Mouse (Mus musculus): ENCODE measurements around the gene Jak3.
"Not testable (repeated sequence)": the region's sequence is repeated elsewhere in the genome, so short reads cannot be mapped to it uniquely, and the experiment has no call there.

Gene Jak3

DNA sequence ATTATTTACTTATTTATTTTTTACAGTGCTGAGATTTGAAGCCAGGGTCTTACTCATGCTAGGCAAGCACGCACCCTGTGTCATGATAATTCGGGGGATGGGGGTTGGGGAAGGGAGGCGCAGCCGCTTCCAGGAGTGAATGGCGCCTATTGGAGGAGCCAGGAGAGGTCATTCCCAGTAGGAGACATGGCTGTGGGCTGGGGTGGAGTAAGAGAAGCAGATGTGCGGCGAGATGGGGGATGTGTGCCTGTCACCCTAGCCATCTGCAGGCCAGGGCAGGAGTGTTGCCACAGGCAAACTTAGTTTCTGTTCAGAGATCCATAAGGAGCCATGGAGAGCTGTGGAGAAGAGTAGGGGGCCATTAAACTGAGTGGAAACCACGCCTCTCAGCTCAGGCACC lies 11.5 kb downstream of the Jak3 start:
- DNase-seq = no peak

DNA sequence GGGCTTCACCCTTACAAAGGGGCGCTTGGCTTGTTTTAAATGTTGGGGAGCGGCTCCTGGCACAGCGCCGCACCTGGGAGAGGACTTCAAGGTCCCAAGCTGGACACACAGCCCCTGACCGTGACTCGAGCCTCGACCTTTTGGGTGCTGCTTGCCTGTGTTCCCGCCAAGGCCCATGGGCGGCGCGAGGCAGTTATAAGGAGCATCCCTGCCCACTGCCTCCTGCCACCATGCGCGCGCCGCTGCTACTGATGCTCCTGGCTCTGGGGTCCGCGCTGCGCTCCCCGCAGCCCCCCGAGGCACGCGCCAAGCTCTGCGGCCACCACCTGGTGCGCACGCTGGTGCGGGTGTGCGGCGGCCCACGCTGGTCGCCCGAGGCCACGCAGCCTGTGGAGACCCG lies 12.9 kb downstream of the Jak3 start, which contains the start of gene Insl3:
TSS of gene Insl3 (plus strand) at position 187 of the 400 bp plus-strand sequence.
- DNase-seq = no peak

DNA sequence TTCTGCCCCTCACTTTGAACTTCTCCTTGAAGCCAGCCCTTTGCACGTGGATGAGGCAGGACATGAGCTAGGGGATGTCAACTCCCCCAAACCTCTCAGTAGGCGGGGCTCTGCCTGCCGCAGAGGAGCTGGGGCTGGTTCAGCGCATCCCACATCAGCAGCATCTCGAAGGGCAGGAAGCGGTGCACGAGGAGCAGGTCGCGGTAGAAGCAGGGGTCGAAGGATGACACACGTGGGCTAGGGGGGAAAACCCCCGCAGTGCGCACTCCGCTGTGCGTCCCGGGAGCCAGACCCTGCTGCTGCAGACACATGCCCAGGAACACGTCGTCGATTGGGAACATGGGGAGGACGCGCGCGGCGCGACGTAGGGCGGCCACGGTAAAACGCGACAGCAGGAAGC lies 16.4 kb downstream of the Jak3 start:
- DNase-seq = no peak

DNA sequence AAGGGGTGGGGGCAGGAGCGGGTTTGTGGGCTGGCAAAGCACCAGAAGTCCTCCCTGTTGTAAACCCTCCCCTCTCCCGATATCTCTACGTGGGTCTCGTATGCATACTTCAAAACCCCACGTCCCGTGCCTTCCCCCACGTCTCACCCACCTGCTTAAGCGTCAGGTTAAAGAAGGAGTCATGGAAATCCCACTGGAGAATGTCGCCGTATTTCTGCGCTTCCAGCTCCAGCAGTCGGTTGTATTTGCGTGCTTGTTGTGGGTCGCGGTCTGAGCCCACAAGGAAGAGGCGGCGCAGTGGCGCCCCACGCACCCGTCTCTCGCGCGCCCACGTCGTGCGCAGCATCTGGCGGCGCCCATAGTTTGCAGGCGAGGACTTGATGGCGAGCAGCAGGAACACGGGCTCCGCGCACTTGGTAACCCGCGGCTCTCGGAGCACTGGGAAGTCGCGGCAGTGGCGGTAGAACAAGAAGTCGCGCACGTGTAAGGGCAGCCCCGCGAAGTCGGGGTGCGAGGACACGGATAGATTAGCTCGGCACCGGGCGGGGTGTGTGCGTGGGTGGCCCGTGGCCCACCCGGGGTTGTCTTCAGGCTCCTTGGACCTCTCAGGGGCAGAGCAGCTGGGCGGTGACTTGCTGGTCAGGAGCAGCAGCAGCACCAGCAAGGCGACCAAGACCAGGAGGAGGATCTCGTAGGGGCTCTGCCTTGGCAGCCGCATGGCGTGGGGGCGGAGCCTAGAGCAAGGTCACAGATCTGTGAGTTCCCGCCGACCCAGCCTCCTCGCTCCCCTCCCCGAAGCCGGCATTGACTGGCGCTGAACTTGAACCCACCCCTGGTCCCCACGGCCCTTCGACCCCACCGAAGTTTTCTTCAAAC lies 17.3 kb downstream of the Jak3 start:
- DNase-seq = no peak

DNA sequence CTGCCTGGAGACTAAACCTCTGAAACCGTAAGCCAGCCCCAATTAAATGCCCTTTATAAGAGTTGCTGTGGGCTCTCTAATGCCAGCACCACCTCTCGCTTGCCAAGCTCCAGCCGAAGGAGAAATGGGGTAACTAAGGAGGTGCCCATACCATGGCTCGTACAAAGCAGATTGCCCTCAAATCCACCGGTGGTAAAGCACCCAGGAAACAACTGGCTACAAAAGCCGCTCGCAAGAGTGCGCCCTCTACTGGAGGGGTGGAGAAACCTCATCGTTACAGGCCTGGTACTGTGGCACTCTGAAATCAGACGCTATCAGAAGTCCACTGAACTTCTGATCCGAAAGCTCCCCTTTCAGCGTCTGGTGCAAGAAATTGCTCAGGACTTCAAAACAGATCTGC lies 19.4 kb downstream of the Jak3 start:
- not testable (repeated sequence) for DNase-seq

DNA sequence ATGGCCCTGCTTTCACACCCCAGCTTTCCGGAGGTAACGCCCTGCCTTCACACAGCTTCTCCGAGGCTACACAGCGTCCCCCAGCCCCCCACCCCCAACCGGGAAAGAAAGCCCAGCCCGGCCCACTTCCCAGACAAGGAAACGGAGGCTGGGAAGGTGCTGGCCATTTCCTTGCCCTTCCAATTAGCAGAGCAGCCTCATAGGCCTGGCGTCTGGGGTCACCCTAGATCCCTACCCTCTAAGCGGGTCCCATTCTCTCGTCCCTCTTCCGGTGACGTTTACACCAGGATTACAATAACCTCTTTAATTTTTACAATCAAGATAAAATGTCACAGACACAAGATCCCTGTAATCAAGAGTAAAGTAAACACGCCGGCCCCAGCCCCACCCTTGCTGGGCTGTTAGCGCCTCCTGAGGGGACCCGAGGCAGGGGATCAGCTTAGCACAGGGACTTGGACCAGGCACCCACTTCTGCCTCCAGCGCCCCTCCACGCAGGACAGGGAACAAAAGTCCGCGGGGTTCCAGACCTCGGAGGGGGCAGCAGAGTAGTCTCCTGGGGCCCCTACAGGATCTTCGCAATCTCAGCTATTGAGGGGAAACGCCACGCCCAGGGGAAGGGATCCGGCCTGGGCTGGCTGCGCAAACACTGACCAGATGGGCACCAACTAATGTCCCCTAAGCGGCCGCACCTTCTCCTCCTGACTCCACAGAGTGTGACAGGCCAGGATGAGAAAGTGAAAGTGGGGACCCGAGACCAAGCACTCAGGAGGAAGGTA lies 24.6 kb downstream of the Jak3 start:
- peak; percentile 68 for DNase-seq

DNA sequence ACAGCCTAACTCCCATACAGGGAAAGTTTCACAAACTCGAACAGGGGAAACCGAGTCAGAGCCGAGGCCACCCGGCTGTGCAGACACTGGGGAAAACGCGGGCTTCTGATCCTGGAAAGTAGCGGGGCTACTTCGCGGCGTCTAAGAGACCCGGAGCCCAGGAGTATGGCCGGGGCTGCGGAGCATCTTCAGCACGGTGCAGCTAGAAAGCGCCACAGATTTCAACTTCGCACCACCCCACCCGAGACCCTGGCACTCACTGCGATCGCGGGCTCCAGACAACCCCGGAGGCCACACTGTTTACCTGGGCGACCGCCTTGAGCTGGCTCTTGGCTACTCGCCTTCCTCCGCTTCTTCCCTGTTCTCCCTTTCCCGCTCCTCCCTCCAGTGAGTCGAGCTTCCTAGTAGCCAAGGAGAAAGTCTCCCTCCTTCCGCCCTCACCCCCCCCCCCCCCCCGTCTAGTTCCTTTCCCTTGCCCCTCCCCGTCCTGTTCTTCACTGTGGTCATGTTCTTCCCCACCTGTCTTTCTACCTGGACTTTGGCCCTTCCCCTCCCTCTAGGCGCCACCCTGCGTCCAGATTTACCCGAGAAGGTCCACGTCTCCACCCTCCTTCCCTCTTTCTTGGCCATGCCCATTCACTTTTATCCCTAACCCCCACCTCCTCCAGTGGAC lies 25.5 kb downstream of the Jak3 start, which contains the start of gene B3gnt3:
TSS of gene B3gnt3 (minus strand) at position 376 of the 673 bp plus-strand sequence.
- peak; percentile 8 for DNase-seq

DNA sequence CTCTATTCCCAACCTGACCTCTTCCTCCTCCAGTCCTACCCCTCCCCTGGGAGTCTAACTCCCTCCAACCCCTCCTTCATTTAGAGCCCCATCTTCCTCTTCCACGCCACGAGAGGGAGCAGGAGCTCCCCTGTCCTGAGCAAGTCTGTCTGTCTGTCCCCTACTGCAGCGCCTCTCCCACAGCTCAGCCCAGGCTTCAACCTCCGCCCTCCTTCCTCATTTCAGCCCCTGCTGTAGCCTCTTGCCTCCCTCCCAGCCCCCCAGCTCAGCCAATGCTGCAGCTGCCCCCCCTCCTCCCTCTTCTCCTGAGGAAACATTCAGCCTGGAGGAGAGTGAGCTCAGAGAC lies 26.0 kb downstream of the Jak3 start:
- peak; percentile 21 for DNase-seq

DNA sequence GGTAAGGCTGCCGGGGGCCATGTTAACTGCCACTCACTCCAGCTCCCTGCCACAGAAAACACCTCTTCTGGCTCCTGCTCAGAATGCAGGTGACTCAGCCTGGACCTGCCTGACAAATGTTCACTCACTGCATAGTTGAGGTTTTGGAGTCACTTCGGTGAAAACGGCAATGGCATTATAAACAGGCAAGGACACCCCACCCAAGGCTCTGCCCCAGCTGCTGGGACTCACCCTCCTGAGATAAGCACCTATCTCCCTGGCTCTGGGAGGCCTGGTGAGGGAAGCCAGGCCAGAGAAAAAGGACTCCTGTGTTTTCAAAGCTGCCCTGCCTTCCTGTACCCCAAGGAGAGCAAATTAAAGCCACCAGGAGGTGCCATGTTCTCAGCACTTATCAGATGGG lies 26.8 kb downstream of the Jak3 start:
- DNase-seq = no peak

DNA sequence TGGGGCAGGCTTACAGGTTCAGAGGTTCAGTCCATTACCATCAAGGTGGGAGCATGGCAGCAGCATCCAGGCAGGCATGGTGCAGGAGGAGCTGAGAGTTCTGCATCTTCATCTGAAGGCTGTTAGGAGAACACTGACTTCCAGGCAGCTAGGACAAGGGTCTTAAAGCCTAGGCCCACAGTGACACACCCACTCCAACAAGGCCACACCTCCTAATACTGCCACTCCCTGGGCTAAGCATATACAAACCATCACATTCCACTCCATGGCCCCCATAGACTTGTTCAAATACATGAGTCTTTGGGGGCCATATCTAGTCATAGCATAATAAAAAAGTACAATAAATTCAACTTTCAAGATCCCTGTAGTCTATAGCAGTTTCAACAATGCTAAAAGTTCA lies 27.3 kb downstream of the Jak3 start:
- not testable (repeated sequence) for DNase-seq

DNA sequence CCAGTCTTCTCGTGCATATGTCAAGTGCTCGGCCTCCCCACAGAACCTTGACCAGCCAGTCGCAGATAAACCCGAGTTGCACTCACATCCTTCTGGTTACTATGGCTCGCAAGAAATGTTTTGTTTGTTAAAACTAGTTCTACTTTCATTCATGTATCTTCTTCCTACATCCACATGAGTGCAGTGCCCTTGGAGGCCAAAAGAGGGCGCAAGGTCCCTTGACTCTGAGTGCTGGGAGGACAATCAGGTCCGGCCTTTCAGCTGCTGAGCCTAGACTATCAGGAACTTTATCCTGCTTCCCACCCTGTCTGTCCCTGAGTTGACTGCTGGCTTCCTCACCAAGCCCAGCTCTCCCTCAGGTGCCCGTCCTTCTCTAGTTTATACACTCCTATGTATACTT lies 31.8 kb downstream of the Jak3 start:
- peak; percentile 71 for DNase-seq

DNA sequence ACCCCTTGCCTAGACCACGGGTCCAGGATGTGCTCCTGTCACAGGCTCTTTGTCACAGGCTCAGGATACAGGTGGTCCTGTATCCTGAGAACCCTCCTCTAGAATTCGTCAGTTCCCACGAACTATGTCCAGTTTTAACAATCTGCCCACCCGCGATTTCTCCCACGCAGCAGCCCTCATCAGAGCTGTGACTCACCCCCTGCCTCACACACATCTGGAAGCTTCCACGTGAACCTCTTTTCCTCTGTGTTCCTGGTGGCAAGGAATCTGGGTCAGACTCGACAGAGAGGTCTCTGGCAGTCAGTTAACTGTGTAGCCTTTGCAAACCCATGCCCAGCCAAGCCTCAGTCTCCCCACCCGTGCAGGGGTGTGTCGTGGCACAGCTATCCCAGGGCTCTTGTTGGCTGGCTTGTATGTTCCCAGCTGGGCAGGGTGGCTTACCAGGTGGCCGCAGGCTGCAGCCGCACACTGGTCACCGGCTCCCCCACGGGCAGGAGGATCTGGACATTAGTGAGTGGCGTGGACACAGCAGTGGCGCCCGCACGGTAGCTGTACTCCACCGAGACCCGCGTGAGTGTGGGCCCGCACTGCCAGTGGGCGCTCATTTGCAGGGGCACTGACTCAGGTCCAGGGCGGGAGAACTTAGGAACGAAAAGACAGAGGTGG lies 33.2 kb downstream of the Jak3 start:
- no peak for DNase-seq

DNA sequence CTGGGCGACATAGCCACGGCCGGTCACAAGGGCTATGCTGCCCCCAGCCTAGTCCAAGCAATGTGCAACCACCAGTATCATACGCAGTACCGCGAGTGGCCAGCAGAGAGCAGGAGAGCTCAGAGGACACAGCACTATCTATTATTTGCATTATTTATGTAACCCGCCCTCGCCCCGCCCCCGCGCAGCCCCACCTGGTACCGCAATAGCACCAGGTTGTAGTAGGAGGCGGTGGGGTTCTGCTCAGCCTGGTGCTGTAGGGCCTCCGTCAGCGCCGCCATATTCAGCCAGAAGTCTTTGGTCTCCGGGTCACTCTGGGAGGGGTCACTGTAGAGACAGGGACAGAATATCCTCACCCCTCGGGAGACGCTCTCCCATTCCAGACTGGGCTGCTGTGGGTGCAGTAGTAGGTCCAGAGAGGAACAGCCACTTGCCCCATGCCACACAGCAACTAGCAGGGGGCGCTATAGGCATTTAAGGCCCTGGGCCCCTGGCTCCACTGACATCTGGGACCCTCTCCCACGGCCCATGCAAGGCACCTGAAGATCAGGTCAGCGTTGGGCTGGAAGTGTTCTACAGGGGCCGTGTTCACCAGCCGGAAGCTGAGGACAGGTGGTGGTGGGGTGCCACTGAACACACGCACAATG lies 33.8 kb downstream of the Jak3 start:
- DNase-seq = peak; percentile 93

DNA sequence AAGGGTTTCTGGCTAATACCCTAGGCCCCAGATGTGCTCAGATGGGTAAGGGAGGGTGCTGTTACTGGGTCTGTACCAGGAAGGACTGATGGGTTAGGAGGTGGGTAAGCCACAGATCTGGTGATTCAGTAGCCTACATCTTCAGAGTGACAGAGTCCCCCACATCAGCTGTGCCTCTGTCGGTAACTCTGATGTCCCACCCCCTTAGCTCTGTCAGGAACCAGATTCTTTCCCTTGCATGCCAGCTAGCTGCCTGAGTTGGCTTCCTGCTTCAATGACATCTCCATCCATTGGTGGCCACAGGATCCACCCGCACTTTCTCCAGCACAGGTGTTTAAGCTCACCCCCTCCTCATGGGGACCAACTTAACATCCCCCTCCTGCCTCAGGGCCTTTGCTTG lies 35.5 kb downstream of the Jak3 start:
- DNase-seq = no peak

DNA sequence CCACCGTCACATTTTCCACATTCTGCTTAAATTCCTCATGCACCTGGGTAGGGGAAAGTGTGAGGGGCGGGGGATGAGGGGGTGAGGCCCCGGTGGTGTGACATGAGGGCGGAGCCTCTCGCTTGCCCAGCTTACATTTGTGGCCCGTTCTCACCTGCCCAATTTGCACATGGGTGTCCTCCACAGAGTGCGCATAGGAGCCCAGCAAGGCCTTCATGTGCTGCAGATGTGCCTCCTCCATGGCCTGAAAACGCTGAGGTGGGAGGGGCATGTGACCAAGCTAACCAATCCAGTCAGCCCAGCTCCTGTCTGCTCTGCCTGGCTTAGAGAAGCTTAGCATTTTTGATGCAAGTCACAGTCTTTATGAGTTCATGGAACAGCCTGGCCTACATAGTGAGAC lies 39.4 kb downstream of the Jak3 start:
- DNase-seq = no peak

DNA sequence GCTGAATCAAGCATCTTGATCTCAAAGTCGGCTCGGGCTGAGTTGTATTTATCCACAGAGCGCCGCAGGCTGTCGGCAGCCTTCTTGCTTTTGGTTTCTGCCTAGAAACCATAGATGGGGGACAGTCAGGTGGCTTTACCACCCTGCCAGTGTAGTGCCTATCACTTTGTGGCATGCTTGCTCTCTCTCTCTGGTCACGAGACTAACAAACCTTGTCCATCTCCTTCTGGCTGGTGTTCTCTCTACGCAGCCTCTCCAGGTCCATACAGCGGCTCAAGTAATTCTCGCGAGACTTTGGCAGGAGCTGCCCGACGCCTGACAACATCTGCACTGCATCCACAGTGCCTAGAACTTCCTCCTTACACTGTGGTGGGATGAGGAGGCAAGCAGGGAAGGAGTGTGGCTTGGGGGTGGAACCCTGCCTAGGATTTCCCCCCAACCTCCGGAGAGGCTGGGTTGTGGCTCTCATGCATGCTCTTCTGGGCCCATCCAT lies 40.5 kb downstream of the Jak3 start:
- no peak for DNase-seq

DNA sequence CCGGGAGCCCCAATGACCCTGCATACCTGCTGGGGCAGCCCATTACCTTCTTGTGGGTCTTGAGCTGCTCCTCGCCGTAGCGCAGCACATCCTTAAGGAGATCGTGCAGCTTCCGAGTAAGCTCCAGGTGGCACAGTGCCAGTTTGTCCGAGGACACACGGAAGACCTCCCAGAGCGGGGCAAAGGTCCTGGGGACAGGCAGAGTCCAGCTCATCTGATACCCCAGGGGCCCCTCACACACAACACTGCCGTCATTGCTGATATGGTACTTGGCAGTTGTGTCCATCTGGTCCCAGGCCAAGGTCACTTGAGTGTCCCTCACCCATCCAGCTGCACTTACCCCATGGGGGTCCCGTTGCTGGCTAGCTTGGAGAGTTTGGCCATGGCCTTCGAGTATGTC lies 41.0 kb downstream of the Jak3 start:
- no peak for DNase-seq

DNA sequence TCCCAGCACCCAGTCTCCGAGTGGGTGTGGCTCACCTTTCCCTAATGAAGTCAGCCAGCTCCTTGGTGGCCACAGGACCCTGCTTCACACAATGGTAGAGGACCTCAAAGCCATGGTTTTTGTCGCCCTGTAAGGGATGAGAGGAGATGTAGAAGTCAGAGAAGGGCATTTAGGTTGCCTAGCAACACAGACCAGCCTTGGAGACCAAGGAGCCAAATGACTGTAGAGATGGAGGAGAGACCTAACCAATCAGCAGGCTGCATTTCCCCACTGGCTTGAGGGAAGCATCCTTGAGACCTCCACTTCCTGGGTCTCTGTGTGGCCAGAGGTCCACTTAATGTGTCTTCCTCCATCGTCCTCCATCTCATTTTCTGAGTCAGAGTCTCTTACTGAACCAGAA lies 42.2 kb downstream of the Jak3 start:
- DNase-seq = no peak

DNA sequence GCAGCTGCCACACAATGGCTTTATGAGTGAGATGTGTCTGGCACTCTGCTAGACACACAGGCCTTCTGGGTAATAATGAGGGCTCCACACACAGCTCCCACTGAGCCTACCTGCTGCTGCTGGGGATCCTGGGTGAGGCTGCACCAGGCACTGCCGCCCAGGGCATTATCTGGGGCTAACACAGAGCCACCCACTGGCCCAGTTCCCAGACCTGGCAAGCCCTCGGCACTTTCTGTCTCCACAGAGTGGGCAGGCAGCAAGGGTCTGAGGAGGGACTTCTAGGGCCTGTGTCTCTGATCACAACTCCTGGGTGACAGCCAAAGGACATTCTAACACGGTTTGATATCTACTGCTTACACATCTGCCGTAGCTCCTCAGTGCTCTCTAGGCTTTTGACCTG lies 43.1 kb downstream of the Jak3 start:
- DNase-seq = no peak

DNA sequence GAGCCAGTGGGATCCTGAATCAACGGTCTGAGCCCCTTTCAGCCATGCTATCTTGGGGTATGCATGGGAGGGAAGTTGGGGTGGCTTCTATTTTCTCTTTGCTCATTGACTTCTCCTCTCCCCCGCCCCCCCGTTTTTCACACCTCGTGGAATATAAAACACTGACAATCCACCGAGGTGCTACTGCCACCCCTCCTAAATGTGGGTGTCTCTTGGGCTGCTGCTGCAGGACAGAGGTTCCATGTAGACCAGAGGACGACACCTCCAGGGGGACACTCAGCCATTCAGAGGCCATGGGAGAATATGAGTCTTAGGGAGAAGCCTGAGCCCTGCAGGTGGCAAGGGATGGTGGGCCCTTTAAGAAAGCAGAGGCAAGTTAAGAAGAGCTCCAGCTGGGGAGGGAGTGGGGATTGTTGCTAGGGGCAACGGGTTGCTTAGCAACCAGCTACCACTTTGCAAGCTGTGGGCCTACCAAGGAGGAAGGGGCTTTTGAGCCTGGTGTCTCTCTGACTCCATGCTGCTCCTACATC lies 43.9 kb downstream of the Jak3 start:
- DNase-seq = no peak

DNA sequence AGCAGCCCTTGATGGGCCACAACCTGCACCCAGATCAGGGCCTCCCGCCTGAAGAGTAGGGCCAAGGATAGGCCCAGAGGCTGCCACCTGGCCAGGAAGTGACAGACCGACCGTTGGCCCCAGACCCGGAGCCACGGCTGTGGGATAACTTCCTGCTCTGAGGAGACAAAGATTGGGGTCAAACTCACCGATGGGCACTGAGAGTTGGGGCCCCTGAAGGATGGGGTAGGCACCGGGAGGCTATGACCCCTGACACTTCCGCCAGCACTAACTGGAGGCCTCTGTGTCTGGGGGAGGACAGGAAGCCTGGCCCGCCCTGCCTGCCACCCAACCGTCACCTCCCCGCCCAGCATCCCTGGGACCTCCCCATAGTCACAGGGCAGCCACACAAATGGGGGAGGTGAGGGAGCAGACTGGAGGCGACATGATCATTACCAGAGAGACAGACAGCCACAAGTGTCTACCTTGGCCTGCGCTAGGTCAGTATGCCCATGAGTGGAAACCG lies 47.0 kb downstream of the Jak3 start:
- peak; percentile 47 for DNase-seq

DNA sequence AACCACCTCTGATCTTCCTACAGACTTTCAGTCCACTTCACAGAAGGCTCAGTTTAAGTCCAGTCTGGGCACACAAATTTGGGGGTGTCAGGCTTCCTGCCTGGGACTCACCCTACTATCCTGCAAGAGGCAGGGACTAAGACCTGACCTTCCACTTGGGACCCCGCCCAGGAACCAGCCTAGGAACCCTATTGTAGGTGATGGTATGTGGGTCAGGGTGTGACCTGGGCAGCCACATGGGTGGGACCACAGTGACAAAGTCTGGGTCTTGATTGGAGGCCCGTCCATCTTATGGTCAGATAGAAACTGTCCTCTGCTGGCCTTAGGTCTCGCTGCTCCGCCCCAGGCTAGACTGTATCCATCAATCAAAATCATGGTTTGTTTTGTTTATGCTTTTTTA lies 48.3 kb downstream of the Jak3 start:
- DNase-seq = no peak

All from lung, postnatal 36 days (tissue).